Mouse (Mus musculus) liver, embryonic 11.5 days (tissue): ENCODE data around the gene Usp51. TPM values are rescaled to one million over a fixed set of nuclear protein-coding genes. Genes with fewer than 3 reads are reported as not detected.
A peak's percentile ranks its signal among the peaks of the same experiment; 100 is the strongest.
"Not testable (repeated sequence)": the region's sequence is repeated elsewhere in the genome, so short reads cannot be mapped to it uniquely, and the experiment has no call there.

Experiments used
- ATAC-seq: fragments of 200-750 bp; cut with Nextera tagmentation; replicated peaks from 2 replicates; pipeline ENCODE4 v1.8.0; 2017; ENCODE audit warnings: moderate number of reproducible peaks, mild to moderate bottlenecking, moderate TSS enrichment, moderate library complexity; ENCODE audit not compliant: low FRiP score
- DNase-seq: peaks from one replicate; pipeline ENCODE4 v3.0.0-alpha.2; 2017; ENCODE audit warnings: low spot score
- H3K27ac ChIP-seq: fragments of 300-500 bp; sonication (generic); 2 replicates; pipeline ENCODE4 v1.5.1; 2014; ENCODE audit warnings: mild to moderate bottlenecking, low read depth, low read length, control low read depth
- H3K27me3 ChIP-seq: fragments of 300-500 bp; sonication (generic); replicated peaks from 2 replicates; pipeline ENCODE4 v1.6.1; 2014; ENCODE audit warnings: low read length, mixed read lengths; ENCODE audit not compliant: control insufficient read depth, insufficient read depth
- H3K36me3 ChIP-seq: fragments of 300-500 bp; sonication (generic); 2 replicates; pipeline ENCODE4 v1.6.1; 2014; ENCODE audit warnings: mild to moderate bottlenecking, low read length, moderate library complexity, mixed read lengths; ENCODE audit not compliant: control insufficient read depth, insufficient read depth
- H3K4me1 ChIP-seq: fragments of 300-500 bp; sonication (generic); replicated peaks from 2 replicates; pipeline ENCODE4 v1.6.1; 2014; ENCODE audit warnings: low read length, mixed read lengths; ENCODE audit not compliant: control insufficient read depth, insufficient read depth
- H3K4me2 ChIP-seq: fragments of 300-500 bp; sonication (generic); 2 replicates; pipeline ENCODE4 v1.6.1; 2014; ENCODE audit warnings: mild to moderate bottlenecking, control low read depth, moderate library complexity
- H3K4me3 ChIP-seq: fragments of 300-500 bp; sonication (generic); 2 replicates; pipeline ENCODE4 v1.5.1; 2014; ENCODE audit warnings: low read depth, low read length, control low read depth
- H3K9ac ChIP-seq: fragments of 300-500 bp; sonication (generic); 2 replicates; pipeline ENCODE4 v1.6.1; 2014; ENCODE audit warnings: low read depth, low read length, control low read depth
- H3K9me3 ChIP-seq: fragments of 300-500 bp; sonication (generic); 2 replicates; pipeline ENCODE4 v1.6.1; 2016; ENCODE audit warnings: low read length, inconsistent platforms, mixed read lengths; ENCODE audit not compliant: control insufficient read depth
- WGBS: fragments of 180-500 bp; shearing (Covaris S2); extraction: QIAGEN DNeasy Blood & Tissue Kit; methylation state at CpG from one replicate; pipeline ENCODE4 v1.1.7; 2014; 5-methylcytosine and 5-hydroxymethylcytosine counted together
- polyA plus RNA-seq: library from polyadenylated mRNA; unstranded; fragments of >200 nt; fragmentation: Nextera tagmentation; extraction: Ambion mirVana; gene quantifications from 2 replicates; pipeline ENCODE4 v1.2.1, GENCODE M21; 2014

The Usp51 gene
- 0.99 and 1.2 TPM in 2 replicates for polyA plus RNA-seq

DNA sequence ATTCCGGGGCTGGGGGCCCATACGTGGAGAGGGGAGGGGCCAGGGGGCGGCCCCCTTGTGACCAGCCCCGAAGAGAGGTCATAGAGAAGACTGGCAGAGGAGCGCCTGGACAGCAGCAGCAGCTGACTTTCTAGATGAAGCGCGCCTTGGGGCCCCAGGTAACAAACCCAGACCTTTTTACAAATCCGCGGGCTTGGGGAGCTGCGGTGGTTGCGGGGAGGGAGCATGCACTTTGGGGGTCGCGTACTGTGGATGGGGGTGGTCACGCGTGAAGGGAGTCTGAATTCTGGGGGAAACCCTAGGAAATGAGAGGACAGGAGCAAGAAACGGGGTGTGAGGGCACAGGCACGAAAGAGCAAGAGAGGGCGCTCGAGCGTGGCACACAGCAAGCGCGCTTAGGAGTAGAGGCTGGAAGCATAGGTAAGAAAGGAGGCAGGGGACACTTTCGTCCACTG, at the start of gene Usp51:
Gene Usp51 (plus strand): TSS at position 83 of the 455 bp plus-strand sequence.
- Histone ChIP-seq H3K9ac (peak within 1 kb of the TSS; percentile 67), H3K27ac (peak within 1 kb of the TSS; percentile 32; the same call in 1 of the 2 replicates), H3K9me3 (no peaks in the 10 kb centered on the region), H3K4me3 (peak within 1 kb of the TSS; percentile 58), H3K36me3 (no peaks in the 10 kb centered on the region), H3K4me2 (peak within 1 kb of the TSS; percentile 65), H3K4me1 (no peaks in the 10 kb centered on the region), H3K27me3 (peaks cover 12% of the 10 kb centered on the region; the same call in 1 of the 2 replicates)
- ATAC-seq, result peak; percentile 78
- DNase-seq, result peak; percentile 53
- 13% methylated on average over 23 of the region's 23 CpGs for WGBS

- no peaks in the 10 kb centered on the region for H3K36me3 ChIP-seq
- H3K4me1 ChIP-seq, result no peaks in the 10 kb centered on the region
- H3K27ac ChIP-seq, result no peak overlapping the region
- H3K4me3 ChIP-seq, result no peak overlapping the region
- DNase-seq (no peak), ATAC-seq (no peak)
- WGBS, result 78% methylated on average over 6 of the region's 6 CpGs
- no peaks in the 10 kb centered on the region for H3K27me3 ChIP-seq
- H3K4me2 ChIP-seq, result no peak overlapping the region
- H3K9ac ChIP-seq, result no peak overlapping the region
- H3K9me3 ChIP-seq, result no peaks in the 10 kb centered on the region
Measured at GRCm38 (mm10) chrX:152969606-152970005, 36.7 kb upstream of the Usp51 start.

DNA sequence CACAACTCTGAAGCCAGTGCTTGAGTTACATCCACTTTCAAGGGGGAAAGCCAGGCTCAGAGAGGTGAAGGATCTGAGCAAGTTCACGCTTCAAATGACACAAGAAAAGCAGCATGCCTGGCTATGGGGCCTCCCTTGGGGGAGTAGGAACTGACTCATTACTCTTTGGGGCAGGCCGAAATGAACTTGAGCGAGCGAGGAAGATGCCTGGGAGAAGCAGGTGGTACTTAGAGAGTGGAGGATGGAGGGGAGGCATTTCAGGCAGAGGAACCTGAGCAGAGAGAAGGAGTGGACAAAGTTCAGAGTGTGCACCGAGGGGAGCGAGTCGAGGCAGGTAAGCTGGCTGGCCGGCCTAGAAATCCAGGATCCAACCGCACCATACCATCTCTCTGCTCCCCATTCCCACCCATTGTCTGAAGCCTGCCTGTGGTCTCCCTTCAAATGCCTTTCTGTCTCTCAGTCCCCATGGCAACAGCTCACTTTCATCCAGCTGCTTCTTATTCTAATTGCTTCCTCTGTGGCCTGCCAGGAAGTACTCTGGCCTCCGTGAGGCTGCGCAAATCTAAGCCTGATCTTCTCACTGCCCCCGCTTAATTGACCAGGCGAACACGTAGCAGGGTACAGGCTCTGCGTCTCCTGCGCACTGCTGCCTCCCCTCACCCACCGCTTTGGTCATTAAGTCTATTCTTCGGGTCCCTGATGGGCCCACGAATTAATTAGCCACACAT, 32.6 kb upstream of the Usp51 start:
- 29% methylated on average over 5 of the region's 19 CpGs for WGBS
- H3K4me2 ChIP-seq, result not testable (repeated sequence)
- ATAC-seq, result peak; percentile 49

DNA sequence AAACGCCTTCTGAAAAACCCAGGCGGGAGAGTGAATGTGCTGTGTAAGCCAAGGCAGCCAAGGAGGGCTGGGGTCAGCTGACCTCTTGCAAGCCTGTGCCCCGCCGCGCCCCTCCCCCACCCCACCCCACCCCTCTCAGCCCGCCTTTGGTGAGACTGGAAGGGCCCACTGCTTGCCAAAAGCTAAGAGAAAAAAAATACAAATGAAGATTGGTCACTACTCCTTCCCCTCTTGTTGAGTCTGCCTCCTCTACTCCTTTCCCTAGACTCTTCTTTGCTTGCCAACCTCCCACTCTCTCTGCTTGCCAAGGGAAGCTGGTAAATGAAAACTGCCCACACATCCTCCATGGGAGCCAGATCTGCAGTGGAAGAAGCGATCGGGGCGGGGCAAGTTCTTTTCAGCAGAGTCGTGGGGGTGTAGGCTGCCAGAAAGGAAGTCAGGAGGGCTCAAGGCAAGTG, 32.0 kb upstream of the Usp51 start:
- Histone ChIP-seq H3K27ac (no peak overlapping the region), H3K4me3 (no peak overlapping the region), H3K4me2 (no peak overlapping the region), H3K36me3 (no peaks in the 10 kb centered on the region), H3K9me3 (no peaks in the 10 kb centered on the region), H3K4me1 (no peaks in the 10 kb centered on the region), H3K9ac (no peak overlapping the region), H3K27me3 (no peaks in the 10 kb centered on the region)
- DNase-seq (no peak), ATAC-seq (peak; percentile 2; the same call in 1 of the 2 replicates)
- WGBS, result 25% methylated on average over 6 of the region's 10 CpGs

More for the DNA sequence above, 32.6 kb upstream of the Usp51 start:
- not testable (repeated sequence) for H3K36me3 ChIP-seq, DNase-seq, H3K9me3 ChIP-seq, H3K4me1 ChIP-seq, H3K9ac ChIP-seq, H3K4me3 ChIP-seq, H3K27ac ChIP-seq, H3K27me3 ChIP-seq

GRCm38 (mm10) chrX:152976538-152976937, 29.7 kb upstream of the Usp51 start:
- Histone ChIP-seq H3K27me3 (no peaks in the 10 kb centered on the region), H3K36me3 (no peaks in the 10 kb centered on the region), H3K9ac (no peak overlapping the region), H3K4me1 (no peaks in the 10 kb centered on the region), H3K4me2 (no peak overlapping the region), H3K9me3 (no peaks in the 10 kb centered on the region), H3K27ac (no peak overlapping the region), H3K4me3 (no peak overlapping the region)
- DNase-seq (no peak), ATAC-seq (no peak)
- WGBS, result 87% methylated on average over 6 of the region's 6 CpGs

DNA sequence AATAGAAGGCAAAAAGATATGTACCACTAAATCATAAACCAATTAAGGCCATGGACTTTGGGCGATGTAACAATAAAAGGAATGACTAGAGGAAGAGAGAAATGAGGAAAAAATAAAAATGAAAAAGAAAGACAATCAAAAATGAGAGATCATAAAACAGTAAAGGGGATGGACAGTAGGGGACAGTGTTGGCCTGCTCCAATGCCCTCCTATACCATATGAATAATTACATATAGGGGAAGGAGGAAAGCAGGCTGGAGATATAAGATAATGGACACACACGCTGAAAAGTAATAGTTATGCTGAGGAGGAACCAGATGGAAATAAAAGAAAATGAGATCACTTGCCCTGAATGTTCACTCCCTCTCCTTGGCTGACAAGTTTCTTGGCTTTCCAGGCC, 21.3 kb upstream of the Usp51 start:
- H3K4me1 ChIP-seq, result no peaks in the 10 kb centered on the region
- no peaks in the 10 kb centered on the region for H3K9me3 ChIP-seq
- H3K36me3 ChIP-seq, result no peaks in the 10 kb centered on the region
- DNase-seq (no peak), ATAC-seq (no peak)
- no peaks in the 10 kb centered on the region for H3K27me3 ChIP-seq
- no peak overlapping the region for H3K4me2 ChIP-seq
- no peak overlapping the region for H3K27ac ChIP-seq
- WGBS, result 46% methylated on average over 2 of the region's 2 CpGs
- H3K9ac ChIP-seq, result no peak overlapping the region
- no peak overlapping the region for H3K4me3 ChIP-seq

GRCm38 (mm10) chrX:152989852-152990251, 16.4 kb upstream of the Usp51 start:
- not testable (repeated sequence) for H3K27ac ChIP-seq, H3K36me3 ChIP-seq, DNase-seq, H3K27me3 ChIP-seq, H3K4me1 ChIP-seq, H3K9me3 ChIP-seq, H3K9ac ChIP-seq, H3K4me3 ChIP-seq, ATAC-seq, H3K4me2 ChIP-seq

DNA sequence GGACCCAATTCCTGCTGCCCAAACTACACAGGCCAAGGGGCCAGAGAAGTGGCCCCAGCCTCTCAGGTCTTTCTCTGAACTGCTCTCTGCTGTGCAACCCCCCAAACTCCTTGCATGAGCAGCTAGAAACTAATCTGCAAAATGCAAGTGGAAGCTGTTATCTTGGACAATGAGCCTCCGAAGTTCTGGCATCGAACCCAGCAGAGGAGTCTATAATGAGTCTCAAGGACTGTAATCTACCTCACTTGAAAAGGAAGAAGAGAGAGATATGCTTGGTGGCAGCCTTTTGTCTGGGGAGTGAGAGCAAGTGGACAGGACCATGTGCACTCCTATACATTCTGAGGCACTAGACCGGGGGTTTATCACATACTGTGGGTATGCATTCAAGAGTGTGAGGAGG, 10.2 kb upstream of the Usp51 start:
- H3K9ac ChIP-seq, H3K36me3 ChIP-seq, DNase-seq, ATAC-seq, H3K4me1 ChIP-seq, H3K4me3 ChIP-seq, H3K27ac ChIP-seq, H3K27me3 ChIP-seq, H3K4me2 ChIP-seq, H3K9me3 ChIP-seq: not testable (repeated sequence)
- whole genome bisulfite sequencing, result no CpG with 5 or more reads among the region's 3 CpGs
